Mouse (Mus musculus): Measurements from ENCODE around the gene Atxn1. TPM values are rescaled to one million over a fixed set of nuclear protein-coding genes. Genes with fewer than 3 reads are reported as not detected.

The Atxn1 gene
- total and polyA plus RNA-seq, 3 experiments = 8.0 to 13.1 (median 9.7) TPM

- Histone ChIP-seq H3K4me2 (ENCODE audit: insufficient read depth, low read depth, poor library complexity, severe bottlenecking) (peak overlapping the region; percentile 63), H3K9me3 (replicated peaks; ENCODE audit: low read length) (no peaks in the 10 kb centered on the region), H3K27ac (ENCODE audit: insufficient read depth, low read depth) (no peak overlapping the region), H3K4me1 (ENCODE audit: control insufficient read depth in 1 of 2, insufficient read depth in 2 of 2) (peaks cover 17 to 80% of the 10 kb centered on the region in 2 experiments), H3K36me3 (replicated peaks in 1 of 2; ENCODE audit: control insufficient read depth in 1 of 2, insufficient read depth in 1 of 2, low read length in 1 of 2) (peaks cover 13 to 58% of the 10 kb centered on the region in 2 experiments), H3K9ac (ENCODE audit: insufficient read depth, low read depth) (peak overlapping the region; percentile 29; the same call in 1 of the 2 replicates), H3K4me3 (replicated peaks in 1 of 3; ENCODE audit: low read depth in 2 of 3, low read length in 2 of 3, poor library complexity in 1 of 3) (no peak overlapping the region), H3K27me3 (replicated peaks) (no peaks in the 10 kb centered on the region), H3K79me2 (replicated peaks; ENCODE audit: control insufficient read depth, extremely low read depth, insufficient read depth, poor library complexity, severe bottlenecking) (peaks cover 3% of the 10 kb centered on the region)
- peak; percentile 75 for DNase-seq (ENCODE audit: extremely low read depth)
- in situ Hi-C loops (cut with MboI; ENCODE audit: low pct_ligation_motif_present, low pct_unique_long_range_greater_than_20kb, low sequenced_read_pairs) (no loop called here), dilution Hi-C loops (cut with MboI; ENCODE audit: extremely low pct_ligation_motif_present, extremely low pct_unique_long_range_greater_than_20kb, low sequenced_read_pairs) (no loop called here)
- TF ChIP-seq CHD2 (IDR thresholded peaks at IDR 0.05; ENCODE audit: low read length) (0 out of 2 replicates have a peak, but pooled peaks have one; percentile 10), POLR2AphosphoS2 (IDR thresholded peaks at IDR 0.05; ENCODE audit: low read depth, low read length) (no peak), SIN3A (IDR thresholded peaks at IDR 0.05; ENCODE audit: low read length) (no peak), GABPA (IDR thresholded peaks at IDR 0.05; ENCODE audit: insufficient replicate concordance, low read depth, low read length) (no peak), MAZ (IDR thresholded peaks at IDR 0.05; ENCODE audit: low read depth, low read length) (no peak), BHLHE40 (IDR thresholded peaks at IDR 0.05; ENCODE audit: low read depth, low read length) (peak; percentile 67), NELFE (IDR thresholded peaks at IDR 0.05; ENCODE audit: low read depth, low read length) (no peak), ELF1 (IDR thresholded peaks at IDR 0.05; ENCODE audit: low read depth, low read length) (no peak), NRF1 (IDR thresholded peaks at IDR 0.05; ENCODE audit: low read depth, low read length) (no peak), TCF12 (IDR thresholded peaks at IDR 0.05; ENCODE audit: low read depth, low read length) (no peak; the same call in 1 of the 2 replicates), RAD21 (IDR thresholded peaks at IDR 0.05; ENCODE audit: low read depth, low read length) (no peak), JUN (IDR thresholded peaks at IDR 0.05; ENCODE audit: insufficient read depth, low read depth, low read length) (no peak), MXI1 (IDR thresholded peaks at IDR 0.05; ENCODE audit: low read depth, low read length) (0 out of 2 replicates have a peak, but pooled peaks have one; percentile 4), E2F4 (IDR thresholded peaks at IDR 0.05; ENCODE audit: insufficient replicate concordance, low read depth, low read length) (no peak), ZMIZ1 (IDR thresholded peaks at IDR 0.05; ENCODE audit: low read depth, low read length) (no peak), IRF4 (IDR thresholded peaks at IDR 0.05; ENCODE audit: low read depth, low read length) (no peak), EP300 (IDR thresholded peaks at IDR 0.05; ENCODE audit: low read length) (peak; percentile 23; the same call in 1 of the 2 replicates), ZC3H11A (IDR thresholded peaks at IDR 0.05; ENCODE audit: low read depth, low read length) (no peak), KAT2A (IDR thresholded peaks at IDR 0.05; ENCODE audit: insufficient replicate concordance, low read length) (no peak), MAFK (IDR thresholded peaks at IDR 0.05; ENCODE audit: insufficient replicate concordance, low read length) (no peak), ZKSCAN1 (IDR thresholded peaks at IDR 0.05; ENCODE audit: borderline replicate concordance, low read depth, low read length) (no peak), ETS1 (conservative IDR thresholded peaks at IDR 0.05; ENCODE audit: low read depth, low read length) (peak; percentile 39), CHD1 (IDR thresholded peaks at IDR 0.05; ENCODE audit: low read depth, low read length) (no peak), SMC3 (IDR thresholded peaks at IDR 0.05; ENCODE audit: low read depth, low read length) (no peak), JUND (conservative IDR thresholded peaks at IDR 0.05; ENCODE audit: low read depth, low read length) (no peak), ZNF384 (IDR thresholded peaks at IDR 0.05; ENCODE audit: low read depth, low read length) (peak; percentile 85), MEF2A (IDR thresholded peaks at IDR 0.05; ENCODE audit: borderline replicate concordance, low read depth, low read length) (peak; percentile 37; the same call in 1 of the 2 replicates), USF2 (conservative IDR thresholded peaks at IDR 0.05; ENCODE audit: low read depth, low read length) (no peak), USF1 (IDR thresholded peaks at IDR 0.05; ENCODE audit: low read depth, low read length) (no peak), CTCF (conservative IDR thresholded peaks at IDR 0.05 in 1 of 2, IDR thresholded peaks at IDR 0.05 in 1 of 2; ENCODE audit: low read depth in 2 of 2, low read length in 2 of 2) (no peak), HCFC1 (IDR thresholded peaks at IDR 0.05; ENCODE audit: low read depth, low read length) (no peak), RCOR1 (conservative IDR thresholded peaks at IDR 0.05; ENCODE audit: low read depth, low read length) (no peak), POLR2A (IDR thresholded peaks at IDR 0.05; ENCODE audit: low read depth, low read length) (no peak), MAX (IDR thresholded peaks at IDR 0.05; ENCODE audit: low read length) (0 out of 2 replicates have a peak, but pooled peaks have one; percentile 30), UBTF (IDR thresholded peaks at IDR 0.05; ENCODE audit: low read depth, low read length) (no peak), MYC (IDR thresholded peaks at IDR 0.05; ENCODE audit: low read depth, low read length) (peak; percentile 31; the same call in 1 of the 2 replicates), PAX5 (IDR thresholded peaks at IDR 0.05; ENCODE audit: low read length) (no peak), TBP (conservative IDR thresholded peaks at IDR 0.05; ENCODE audit: low read depth, low read length) (no peak)
These were observed 303.3 kb downstream of the Atxn1 start for GRCm38 (mm10) chr13:45661283-45662185.
